Mouse (Mus musculus): ENCODE results near the gene Prkacb.
A peak's percentile ranks its signal among the peaks of the same experiment; 100 is the strongest.

Gene Prkacb

GRCm38 (mm10) chr3:146812901-146813393 lies at the start of gene Prkacb:
Gene Prkacb (minus strand): TSS chr3:146812990.
- peak; percentile 90 to 95 for DNase-seq

- no peak for DNase-seq
Measured at GRCm38 (mm10) chr3:146860308-146860707, 47.5 kb upstream of the Prkacb start.

DNA sequence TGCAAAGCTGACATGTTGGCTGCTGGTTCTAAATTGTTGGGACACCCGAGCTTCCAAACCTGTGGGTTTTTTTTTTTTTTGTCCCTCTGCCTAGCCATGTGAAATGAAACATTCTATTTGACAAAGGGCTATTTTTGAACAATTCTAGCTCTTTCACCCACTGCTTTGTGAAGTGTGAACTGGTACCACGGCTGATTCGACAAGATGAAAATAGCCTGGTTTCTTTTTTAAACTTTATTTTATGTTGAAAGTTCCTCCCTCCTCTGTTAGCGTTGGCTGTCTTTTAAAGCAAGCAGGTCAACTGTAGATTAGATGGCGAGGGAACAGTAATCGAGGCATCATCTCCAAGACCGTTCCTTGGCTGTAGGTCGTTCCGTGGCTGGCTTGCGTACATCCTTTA lies 44.6 kb upstream of the Prkacb start:
- no peak for DNase-seq

DNA sequence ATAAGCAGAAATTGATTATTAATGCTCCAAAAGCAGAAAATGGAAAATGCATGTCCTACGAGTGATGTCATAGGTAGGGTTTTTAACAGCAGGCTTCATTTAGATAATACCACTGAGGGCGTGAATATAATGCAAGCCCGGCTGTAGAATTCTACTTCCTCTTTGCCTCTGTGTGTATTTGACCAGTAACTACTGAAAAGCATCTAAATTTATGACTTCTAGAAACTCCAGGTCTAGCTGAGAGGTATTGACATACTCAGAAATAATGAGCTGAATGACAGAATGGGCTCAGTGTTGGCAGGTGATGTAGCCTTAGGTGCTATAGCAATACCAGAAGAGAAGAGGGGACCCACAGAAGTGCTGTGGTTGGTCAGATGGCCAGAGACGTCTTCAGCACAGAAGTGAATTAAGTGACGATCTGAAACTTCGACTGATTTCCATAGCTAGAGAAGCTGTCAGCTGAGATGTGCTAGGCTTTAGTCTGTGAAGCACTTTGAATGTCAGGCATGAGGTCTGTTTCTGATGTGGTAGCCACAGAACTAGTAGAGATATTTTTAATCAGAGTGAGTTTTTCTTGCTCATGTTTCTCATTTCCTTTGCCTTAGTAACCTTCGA lies 41.8 kb upstream of the Prkacb start:
- no peak for DNase-seq

- DNase-seq: peak; percentile 64 to 80
Measured at GRCm38 (mm10) chr3:146851966-146852891, 39.4 kb upstream of the Prkacb start, which contains the start of gene Ttll7. Gene Ttll7 (plus strand): TSS chr3:146852367.

- DNase-seq: no peak
Measured at GRCm38 (mm10) chr3:146849360-146849759, 36.6 kb upstream of the Prkacb start.

- DNase-seq: no peak
Measured at GRCm38 (mm10) chr3:146848112-146848511, 35.3 kb upstream of the Prkacb start.

DNA sequence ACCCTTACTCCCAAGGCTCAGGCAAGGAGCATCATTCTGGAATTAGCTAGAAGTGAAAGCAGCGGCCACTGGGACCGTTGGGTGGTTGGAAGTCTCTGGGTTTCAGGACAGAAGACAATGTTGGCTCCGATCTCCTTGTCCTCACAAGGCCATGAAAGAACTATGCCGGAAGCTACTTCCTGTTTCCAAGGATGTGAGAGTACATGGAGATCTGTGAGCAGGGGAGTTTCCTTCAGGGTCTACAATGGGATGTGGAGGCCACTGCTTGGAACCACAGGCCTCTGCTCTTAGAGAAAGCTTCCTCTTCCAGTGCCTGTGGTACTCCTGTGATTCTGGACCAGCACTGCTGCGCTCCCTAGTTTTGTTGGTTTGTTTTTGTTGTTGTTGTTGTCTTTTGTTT lies 33.4 kb upstream of the Prkacb start:
- DNase-seq: no peak

- DNase-seq: no peak
Measured at GRCm38 (mm10) chr3:146843470-146843869, 30.7 kb upstream of the Prkacb start.

- peak; percentile 20 to 25 for DNase-seq
Measured at GRCm38 (mm10) chr3:146842766-146843165, 30.0 kb upstream of the Prkacb start.

- DNase-seq: no peak
Measured at GRCm38 (mm10) chr3:146820718-146821117, 7.9 kb upstream of the Prkacb start.

DNA sequence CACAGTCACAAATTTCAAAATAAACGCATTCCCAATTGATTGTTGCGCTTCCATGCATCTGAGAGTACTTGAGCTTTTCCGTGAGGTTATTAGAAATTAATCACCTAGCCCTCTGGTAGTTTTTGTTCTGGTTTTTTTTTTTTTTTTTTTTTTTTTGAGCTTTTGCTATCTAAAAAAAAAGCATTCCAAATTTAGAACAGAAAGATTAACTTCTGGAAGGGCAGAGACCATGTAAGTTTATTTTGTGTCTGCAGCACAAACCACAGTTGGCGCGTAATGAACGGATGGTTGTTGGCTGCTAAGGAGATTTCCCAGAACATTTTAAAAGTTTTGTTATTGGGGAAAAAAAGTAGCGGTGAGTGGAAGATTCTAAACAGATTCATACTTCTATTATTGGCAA lies 834 bp upstream of the Prkacb start:
- DNase-seq: no peak

DNA sequence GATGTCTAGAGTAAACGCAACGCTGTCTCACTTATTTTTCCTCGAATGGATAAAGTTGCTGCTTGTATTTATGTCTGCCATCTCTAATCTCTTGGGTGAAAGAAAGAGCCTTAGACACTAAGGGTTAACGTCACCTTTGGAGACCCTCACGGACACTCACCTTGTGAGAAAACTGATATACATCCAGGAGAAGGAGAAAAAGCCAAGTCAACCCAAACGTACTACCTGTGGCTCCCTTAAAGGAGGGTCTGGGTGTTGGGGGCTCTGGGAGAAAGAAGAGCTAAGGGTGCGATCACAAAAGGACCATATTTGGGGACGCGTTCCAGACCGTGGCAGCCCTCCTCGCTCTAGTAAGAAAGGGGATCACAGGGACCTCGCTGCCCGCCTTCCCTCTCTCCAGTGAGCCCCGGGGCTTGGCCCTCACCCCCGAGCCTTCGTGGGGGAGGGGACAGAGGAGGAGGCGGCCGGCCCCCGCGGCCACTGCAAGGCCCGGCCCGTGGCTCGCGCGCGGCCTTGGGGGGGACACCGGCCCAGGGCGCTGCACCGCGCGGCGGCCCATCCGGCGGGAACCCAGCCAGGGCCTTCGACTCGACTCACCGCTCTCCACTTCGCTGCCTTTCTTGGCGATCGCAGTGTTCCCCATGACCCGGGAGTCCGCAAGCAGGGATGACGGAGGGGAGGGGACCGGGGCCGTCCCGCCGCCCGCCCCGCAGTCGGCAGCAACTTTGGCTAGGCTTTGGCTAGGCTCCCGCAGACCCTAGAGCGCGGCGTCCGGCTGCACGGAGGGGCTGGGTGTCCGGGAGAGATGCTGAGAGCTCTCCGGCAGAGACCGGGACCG lies 530 bp downstream of the Prkacb start:
- DNase-seq: peak; percentile 60 to 81

GRCm38 (mm10) chr3:146793554-146794257 lies 19.1 kb downstream of the Prkacb start:
- DNase-seq: no peak

DNA sequence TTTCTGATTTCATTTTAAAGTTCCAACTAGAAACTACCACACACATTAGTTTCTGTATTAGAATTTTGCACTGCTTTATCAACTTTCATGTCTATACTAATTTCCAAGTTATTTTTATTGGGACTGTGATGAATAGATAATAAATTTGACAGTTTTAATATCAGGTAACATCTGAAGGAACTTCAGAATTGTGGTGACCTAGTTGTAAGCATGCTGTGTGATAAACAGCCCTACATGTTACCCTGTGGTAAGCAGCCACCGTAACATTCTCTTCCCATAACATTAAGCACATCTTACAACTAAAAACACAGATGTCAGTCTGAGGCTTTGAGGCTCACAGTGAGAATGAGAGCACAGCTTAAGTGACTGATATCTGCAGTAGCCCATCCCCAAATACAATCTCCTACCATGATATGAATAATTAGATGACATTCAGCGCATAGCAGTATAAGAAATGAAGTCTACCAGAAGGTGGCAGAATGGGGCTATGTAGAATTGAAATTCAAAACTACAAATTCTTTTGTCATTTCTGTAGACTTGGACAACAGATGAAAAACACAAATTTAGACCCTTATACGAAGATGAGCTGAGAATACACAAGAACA lies 20.5 kb downstream of the Prkacb start:
- peak in 1 of 2 experiments; percentile 18 for DNase-seq

GRCm38 (mm10) chr3:146784233-146784632 lies 28.6 kb downstream of the Prkacb start:
- DNase-seq: no peak

DNA sequence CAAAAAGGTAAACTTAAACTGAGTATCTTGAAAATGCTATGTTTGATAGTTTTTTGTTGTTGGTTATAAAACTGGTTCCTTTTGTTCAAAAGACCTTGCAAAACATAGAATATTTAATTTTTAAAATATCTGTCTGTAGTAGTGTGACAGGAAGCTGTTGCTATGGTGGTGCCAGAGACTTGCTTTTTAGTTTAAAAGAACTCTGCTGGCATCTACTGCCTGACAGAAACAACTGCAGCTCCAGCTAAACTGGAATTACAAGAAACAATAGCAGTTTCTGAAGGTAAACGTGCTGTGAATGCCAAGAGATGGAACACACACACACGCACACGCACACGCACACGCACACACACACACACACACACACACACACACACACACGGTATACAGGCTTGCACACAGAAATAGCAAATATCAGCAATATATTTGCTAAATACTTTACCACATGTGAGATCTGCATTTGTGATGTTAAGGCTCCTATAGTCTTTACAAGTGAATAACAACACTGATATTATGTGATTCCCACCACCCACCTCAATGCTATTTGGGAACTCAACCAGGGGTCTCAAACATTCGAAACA lies 29.1 kb downstream of the Prkacb start:
- peak in 1 of 2 experiments; percentile 16 for DNase-seq

- peak; percentile 27 to 59 for DNase-seq
Measured at GRCm38 (mm10) chr3:146782548-146782947, 30.2 kb downstream of the Prkacb start.

- DNase-seq: peak; percentile 26 to 44
Measured at GRCm38 (mm10) chr3:146781131-146781530, 31.7 kb downstream of the Prkacb start.

GRCm38 (mm10) chr3:146780241-146780640 lies 32.5 kb downstream of the Prkacb start:
- DNase-seq: no peak

GRCm38 (mm10) chr3:146778913-146779312 lies 33.9 kb downstream of the Prkacb start:
- DNase-seq: no peak
